Mouse (Mus musculus) liver, embryonic 12.5 days (tissue): ENCODE measurements around the gene Fnip2. TPM values are rescaled to one million over a fixed set of nuclear protein-coding genes. Genes with fewer than 3 reads are reported as not detected.

ENCODE experiments used
- ATAC-seq: fragments of 200-750 bp; cut with Nextera tagmentation; 2 replicates; pipeline ENCODE4 v1.8.0; 2017; ENCODE audit warnings: moderate number of reproducible peaks, mild to moderate bottlenecking, moderate library complexity
- H3K27ac ChIP-seq: fragments of 300-500 bp; sonication (generic); 2 replicates; pipeline ENCODE4 v1.5.1; 2016; ENCODE audit warnings: mild to moderate bottlenecking
- H3K27me3 ChIP-seq: fragments of 300-500 bp; sonication (generic); replicated peaks from 2 replicates; pipeline ENCODE4 v1.6.1; 2016; ENCODE audit warnings: mild to moderate bottlenecking, moderate library complexity
- H3K36me3 ChIP-seq: fragments of 300-500 bp; sonication (generic); 2 replicates; pipeline ENCODE4 v1.6.1; 2016; ENCODE audit warnings: mild to moderate bottlenecking, moderate library complexity
- H3K4me1 ChIP-seq: fragments of 300-500 bp; sonication (generic); 2 replicates; pipeline ENCODE4 v1.6.1; 2016
- H3K4me2 ChIP-seq: fragments of 300-500 bp; sonication (generic); 2 replicates; pipeline ENCODE4 v1.6.1; 2016; ENCODE audit warnings: mild to moderate bottlenecking, moderate library complexity
- H3K4me3 ChIP-seq: fragments of 300-500 bp; sonication (generic); 2 replicates; pipeline ENCODE4 v1.5.1; 2016; ENCODE audit warnings: mild to moderate bottlenecking, moderate library complexity
- H3K9ac ChIP-seq: fragments of 300-500 bp; sonication (generic); 2 replicates; pipeline ENCODE4 v1.6.1; 2016; ENCODE audit warnings: mild to moderate bottlenecking, moderate library complexity
- H3K9me3 ChIP-seq: fragments of 300-500 bp; sonication (generic); replicated peaks from 2 replicates; pipeline ENCODE4 v1.6.1; 2016; ENCODE audit warnings: mild to moderate bottlenecking, moderate library complexity
- WGBS: fragments of 180-500 bp; shearing (Covaris S2); methylation state at CpG from one replicate; pipeline ENCODE4 v1.1.7; 2016; ENCODE audit not compliant: insufficient replicate concordance; 5-methylcytosine and 5-hydroxymethylcytosine counted together
- polyA plus RNA-seq: library from polyadenylated mRNA; unstranded; fragments of >200 nt; fragmentation: Nextera tagmentation; extraction: Ambion mirVana; gene quantifications from 2 replicates; pipeline ENCODE4 v1.2.1, GENCODE M21; 2016

Gene Fnip2
- polyA plus RNA-seq, 1 experiment from 2014 or later, result 8.3 TPM

DNA sequence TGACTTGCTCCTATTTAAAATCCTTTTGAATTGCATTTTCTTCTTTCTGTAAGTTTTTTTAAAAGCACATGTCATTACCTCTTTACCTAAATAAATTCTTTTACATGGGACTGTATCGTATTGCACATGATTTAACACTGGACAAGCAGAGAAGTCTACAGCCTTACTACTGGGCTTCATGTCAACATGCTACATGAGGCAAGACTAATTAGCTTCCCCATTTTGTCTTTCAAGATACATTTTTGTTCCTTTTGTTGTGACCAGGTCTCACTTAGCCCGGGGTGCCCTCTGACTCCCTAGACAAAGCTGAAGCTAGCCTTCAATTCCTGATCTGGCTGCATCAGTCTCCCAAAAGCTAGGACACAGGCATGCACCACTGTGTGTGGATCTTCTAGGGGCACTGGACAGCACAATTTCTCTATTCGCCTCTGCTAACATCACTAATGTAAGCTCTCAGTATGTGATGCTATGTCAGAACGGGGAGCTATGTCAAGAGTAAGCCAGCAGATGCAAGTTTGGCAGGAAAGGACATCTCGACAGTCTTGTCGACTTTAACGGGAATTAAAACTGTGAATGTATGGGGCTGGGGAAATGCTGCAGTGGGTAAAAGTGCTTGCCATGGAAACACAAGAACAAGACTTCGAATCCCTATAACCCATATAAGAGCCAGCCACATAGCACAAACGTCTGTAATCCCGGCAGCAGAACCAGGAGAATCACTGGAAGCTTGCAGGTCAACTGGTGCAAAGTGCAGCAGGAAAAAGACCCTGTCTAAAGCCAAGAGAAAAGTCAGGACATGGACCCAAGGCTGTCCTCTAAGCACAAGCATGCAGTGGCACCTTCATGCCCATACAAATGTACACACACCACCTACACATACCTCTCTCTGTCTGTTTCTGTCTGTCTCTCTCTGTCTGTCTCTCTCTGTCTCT, 5.5 kb downstream of the Fnip2 start:
- H3K27me3 ChIP-seq, result no peaks in the 10 kb centered on the region
- no peak overlapping the region for H3K4me2 ChIP-seq
- ATAC-seq, result no peak
- peaks cover 13% of the 10 kb centered on the region for H3K36me3 ChIP-seq
- 80% methylated on average over 10 of the region's 10 CpGs for WGBS
- no peak overlapping the region for H3K9ac ChIP-seq
- no peaks in the 10 kb centered on the region for H3K9me3 ChIP-seq
- no peak overlapping the region for H3K4me3 ChIP-seq
- peaks cover 56% of the 10 kb centered on the region for H3K4me1 ChIP-seq
- H3K27ac ChIP-seq, result no peak overlapping the region

DNA sequence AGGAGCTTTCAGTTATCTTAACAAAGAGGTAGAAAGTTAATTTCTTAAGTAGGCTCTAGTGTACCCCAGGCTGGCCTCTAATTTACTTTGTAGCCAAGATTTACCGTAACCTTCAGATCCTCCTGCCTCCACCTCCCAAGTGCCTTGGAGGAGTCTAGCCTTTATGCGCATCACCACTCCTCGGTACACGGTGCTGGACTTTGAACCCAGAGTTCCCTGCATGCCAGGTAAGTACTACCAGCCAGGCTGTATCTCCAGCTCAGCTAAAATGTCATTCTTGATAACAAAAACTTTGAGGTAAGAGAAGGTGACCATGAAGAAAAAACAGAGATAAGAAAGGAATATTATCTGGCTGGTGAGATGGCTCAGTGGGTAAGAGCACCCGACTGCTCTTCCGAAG, 7.0 kb downstream of the Fnip2 start:
- Histone ChIP-seq H3K9me3 (no peaks in the 10 kb centered on the region), H3K27me3 (no peaks in the 10 kb centered on the region), H3K4me3 (no peak overlapping the region), H3K9ac (no peak overlapping the region), H3K4me2 (no peak overlapping the region), H3K4me1 (peaks cover 41% of the 10 kb centered on the region), H3K27ac (no peak overlapping the region), H3K36me3 (peaks cover 17% of the 10 kb centered on the region)
- ATAC-seq, result no peak
- WGBS, result 86% methylated on average over 6 of the region's 6 CpGs

DNA sequence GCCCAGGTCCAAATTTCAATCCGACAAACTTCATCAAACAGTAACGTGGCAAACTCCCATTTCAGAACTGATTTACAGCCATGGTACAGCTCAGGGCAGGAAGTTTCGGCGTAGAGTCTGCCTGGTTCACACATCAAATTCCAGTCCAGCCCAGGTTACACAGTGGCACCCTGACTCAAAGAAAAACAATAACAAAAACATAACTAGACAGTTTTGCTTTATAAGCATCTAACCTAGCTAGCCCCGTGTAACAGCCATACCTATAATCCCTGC, 7.9 kb downstream of the Fnip2 start:
- Histone ChIP-seq H3K27ac (no peak overlapping the region), H3K36me3 (peaks cover 14% of the 10 kb centered on the region; the same call in 1 of the 2 replicates), H3K27me3 (no peaks in the 10 kb centered on the region), H3K4me3 (no peak overlapping the region), H3K9me3 (no peaks in the 10 kb centered on the region), H3K4me1 (peaks cover 33% of the 10 kb centered on the region), H3K4me2 (no peak overlapping the region), H3K9ac (no peak overlapping the region)
- ATAC-seq, result no peak
- WGBS, result 75% methylated on average over 5 of the region's 5 CpGs

DNA sequence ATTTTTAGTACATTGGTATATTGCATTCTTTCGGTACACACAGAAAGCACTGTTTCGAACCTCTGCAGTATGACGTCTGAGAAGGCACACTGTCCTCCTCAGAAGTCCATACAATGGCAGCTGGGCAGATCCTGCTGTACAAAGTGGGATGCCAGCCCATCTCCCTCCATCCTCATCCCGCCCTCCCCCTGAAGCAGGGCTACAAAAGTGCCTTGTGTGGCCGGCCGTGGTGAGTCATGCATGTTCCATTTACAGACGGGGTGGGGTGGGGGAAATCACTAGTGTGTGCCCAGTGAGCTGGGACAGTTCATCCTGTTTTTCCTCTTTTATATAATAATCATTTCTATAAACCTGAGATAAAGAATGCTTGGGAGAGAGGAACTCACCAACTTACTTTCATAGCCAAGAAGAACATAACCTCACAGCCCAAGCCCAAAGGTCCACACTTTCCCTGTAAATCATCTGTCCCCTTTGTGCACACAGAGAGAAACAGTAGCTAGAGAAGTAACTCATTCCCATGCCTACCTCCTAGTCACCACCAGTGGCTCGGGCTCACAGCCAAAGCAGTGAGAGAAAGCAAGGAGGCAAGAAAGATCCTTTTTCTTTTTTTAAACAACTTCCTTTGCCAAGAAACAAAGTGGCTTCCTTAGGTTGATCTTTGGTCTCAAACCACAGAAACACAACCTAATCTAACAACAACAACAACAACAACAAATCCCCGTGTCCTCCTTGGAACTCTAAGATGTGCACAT, 8.4 kb downstream of the Fnip2 start:
- H3K9ac ChIP-seq, result no peak overlapping the region
- H3K9me3 ChIP-seq, result no peaks in the 10 kb centered on the region
- H3K4me1 ChIP-seq, result peaks cover 30% of the 10 kb centered on the region; the same call in 1 of the 2 replicates
- no peak overlapping the region for H3K4me3 ChIP-seq
- ATAC-seq, result no peak
- H3K4me2 ChIP-seq, result no peak overlapping the region
- no peaks in the 10 kb centered on the region for H3K27me3 ChIP-seq
- peaks cover 15% of the 10 kb centered on the region; the same call in 1 of the 2 replicates for H3K36me3 ChIP-seq
- WGBS, result 82% methylated on average over 9 of the region's 9 CpGs
- H3K27ac ChIP-seq, result no peak overlapping the region

DNA sequence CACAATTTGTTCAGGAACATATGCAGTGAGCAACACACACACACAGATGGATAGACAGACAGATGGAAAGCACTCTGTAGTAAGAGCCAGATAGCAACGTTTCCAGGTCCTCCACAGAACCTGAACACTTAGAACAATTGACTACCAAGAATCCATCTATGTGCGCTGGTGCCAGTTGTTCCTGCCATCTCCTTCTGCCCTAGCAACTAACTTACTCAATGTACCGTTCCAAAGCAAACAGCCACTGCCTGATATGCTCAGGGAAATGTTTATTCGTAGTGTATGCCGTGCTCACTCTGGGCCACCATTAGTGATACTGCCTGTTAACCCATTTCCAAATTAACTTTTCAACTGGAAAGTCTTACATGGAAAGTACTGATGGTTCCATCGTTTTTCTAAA, 12.5 kb downstream of the Fnip2 start:
- peaks cover 28% of the 10 kb centered on the region; the same call in 1 of the 2 replicates for H3K36me3 ChIP-seq
- no peak overlapping the region for H3K4me2 ChIP-seq
- H3K9ac ChIP-seq, result no peak overlapping the region
- 81% methylated on average over 6 of the region's 6 CpGs for WGBS
- peaks cover 29% of the 10 kb centered on the region for H3K4me1 ChIP-seq
- no peak overlapping the region for H3K27ac ChIP-seq
- no peaks in the 10 kb centered on the region for H3K27me3 ChIP-seq
- no peak for ATAC-seq
- no peaks in the 10 kb centered on the region for H3K9me3 ChIP-seq
- no peak overlapping the region for H3K4me3 ChIP-seq

DNA sequence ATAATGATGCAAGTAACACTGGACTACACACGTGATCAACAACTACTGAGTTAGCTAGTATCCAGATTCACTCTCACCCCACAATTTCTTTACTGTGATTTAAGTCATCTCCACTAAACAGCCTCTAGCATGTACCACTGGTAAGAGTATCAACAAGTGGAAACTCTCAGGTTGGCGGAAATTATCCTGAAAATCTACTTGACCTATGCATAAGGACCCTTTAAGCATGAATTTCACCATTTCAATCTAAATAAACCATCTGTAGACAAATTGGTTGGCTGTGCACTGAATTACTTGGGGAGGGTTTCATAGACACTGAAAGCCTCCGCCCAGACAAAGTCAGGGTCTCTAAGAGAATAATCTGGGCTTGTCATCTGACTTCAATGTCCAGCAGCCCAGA, 13.8 kb downstream of the Fnip2 start:
- whole genome bisulfite sequencing, result 87% methylated on average over 3 of the region's 3 CpGs
- Histone ChIP-seq H3K4me2 (no peak overlapping the region), H3K9me3 (no peaks in the 10 kb centered on the region)

DNA sequence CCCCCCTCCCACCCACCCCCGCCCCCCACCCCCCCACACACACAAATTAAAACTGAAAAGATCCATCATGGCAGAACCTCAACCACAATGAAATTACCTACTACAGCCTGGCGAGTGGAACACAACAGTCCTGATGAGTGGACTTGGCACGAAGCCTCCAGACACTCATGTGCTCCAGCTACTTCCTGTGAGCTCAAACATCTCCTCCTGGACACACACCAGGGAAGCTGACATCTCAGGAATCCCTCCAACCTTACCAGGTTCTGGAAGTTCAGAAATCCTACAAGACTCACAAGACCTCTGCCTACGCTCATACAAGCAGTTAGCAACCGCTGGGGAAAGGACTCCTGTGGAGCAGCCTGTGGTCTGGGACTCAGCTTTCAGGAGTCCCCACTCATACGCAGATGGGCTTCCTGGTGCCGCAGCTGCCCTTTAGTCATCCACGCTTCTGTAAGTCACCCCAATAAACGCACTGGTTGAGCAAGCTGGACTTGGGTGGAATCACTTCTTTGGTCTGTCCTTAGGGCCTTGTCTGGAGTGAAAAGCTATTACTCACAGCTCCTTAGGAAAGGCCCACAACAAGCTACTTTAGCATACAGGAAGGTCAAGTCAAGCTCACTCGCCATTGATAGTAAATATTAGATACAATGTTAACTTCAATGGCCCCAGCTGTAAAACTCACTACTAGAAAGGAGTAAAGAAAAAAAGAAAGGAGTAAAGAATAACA, 15.6 kb downstream of the Fnip2 start:
- no peak overlapping the region for H3K4me3 ChIP-seq
- WGBS, result 86% methylated on average over 9 of the region's 10 CpGs
- H3K36me3 ChIP-seq, result peaks cover 18% of the 10 kb centered on the region; the same call in 1 of the 2 replicates
- H3K4me1 ChIP-seq, result peaks cover 29% of the 10 kb centered on the region
- no peaks in the 10 kb centered on the region for H3K27me3 ChIP-seq
- H3K4me2 ChIP-seq, result no peak overlapping the region
- no peak overlapping the region for H3K27ac ChIP-seq
- no peaks in the 10 kb centered on the region for H3K9me3 ChIP-seq
- no peak for ATAC-seq
- H3K9ac ChIP-seq, result no peak overlapping the region

More for the DNA sequence above, 13.8 kb downstream of the Fnip2 start:
- no peak for ATAC-seq
- H3K4me3 ChIP-seq, result no peak overlapping the region
- H3K27ac ChIP-seq, result no peak overlapping the region
- peaks cover 26% of the 10 kb centered on the region for H3K4me1 ChIP-seq
- no peaks in the 10 kb centered on the region for H3K27me3 ChIP-seq
- no peak overlapping the region for H3K9ac ChIP-seq
- peaks cover 23% of the 10 kb centered on the region; the same call in 1 of the 2 replicates for H3K36me3 ChIP-seq

DNA sequence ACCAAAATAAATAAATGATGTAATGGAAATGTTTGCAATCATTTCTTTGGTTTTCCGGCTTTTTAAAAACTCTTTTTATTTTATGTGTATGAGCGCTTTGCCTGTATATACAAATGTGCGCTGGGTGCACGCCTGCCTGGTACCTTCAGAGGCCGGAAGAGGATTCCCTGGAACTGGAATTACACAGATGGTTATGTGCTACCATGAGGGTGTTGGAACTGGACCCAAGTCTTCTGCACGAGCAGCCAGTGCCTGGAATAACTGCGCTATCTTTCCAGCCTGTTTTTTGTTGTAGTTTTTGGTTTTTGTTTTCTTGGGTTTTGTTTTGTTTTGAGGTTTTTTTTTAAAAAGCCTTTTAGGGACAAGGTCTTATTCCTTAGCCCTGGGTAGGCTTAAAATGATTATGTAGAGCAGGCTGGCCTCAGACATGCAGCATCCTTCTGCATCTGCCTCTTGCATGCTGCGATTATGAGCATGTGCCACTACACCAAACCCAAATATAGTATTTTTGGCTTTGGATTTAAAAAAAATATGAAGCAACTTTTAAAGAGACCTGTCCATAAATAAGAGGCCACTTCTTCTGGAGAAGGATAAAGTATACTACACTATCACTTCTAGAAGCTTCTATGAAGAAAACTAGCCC, 17.7 kb downstream of the Fnip2 start:
- H3K9ac ChIP-seq, result no peak overlapping the region
- no peaks in the 10 kb centered on the region for H3K27me3 ChIP-seq
- no peak for ATAC-seq
- peaks cover 29% of the 10 kb centered on the region for H3K4me1 ChIP-seq
- no peak overlapping the region for H3K27ac ChIP-seq
- H3K36me3 ChIP-seq, result peaks cover 29% of the 10 kb centered on the region
- 90% methylated on average over 8 of the region's 8 CpGs for WGBS
- no peak overlapping the region for H3K4me3 ChIP-seq
- no peak overlapping the region for H3K4me2 ChIP-seq
- no peaks in the 10 kb centered on the region for H3K9me3 ChIP-seq

DNA sequence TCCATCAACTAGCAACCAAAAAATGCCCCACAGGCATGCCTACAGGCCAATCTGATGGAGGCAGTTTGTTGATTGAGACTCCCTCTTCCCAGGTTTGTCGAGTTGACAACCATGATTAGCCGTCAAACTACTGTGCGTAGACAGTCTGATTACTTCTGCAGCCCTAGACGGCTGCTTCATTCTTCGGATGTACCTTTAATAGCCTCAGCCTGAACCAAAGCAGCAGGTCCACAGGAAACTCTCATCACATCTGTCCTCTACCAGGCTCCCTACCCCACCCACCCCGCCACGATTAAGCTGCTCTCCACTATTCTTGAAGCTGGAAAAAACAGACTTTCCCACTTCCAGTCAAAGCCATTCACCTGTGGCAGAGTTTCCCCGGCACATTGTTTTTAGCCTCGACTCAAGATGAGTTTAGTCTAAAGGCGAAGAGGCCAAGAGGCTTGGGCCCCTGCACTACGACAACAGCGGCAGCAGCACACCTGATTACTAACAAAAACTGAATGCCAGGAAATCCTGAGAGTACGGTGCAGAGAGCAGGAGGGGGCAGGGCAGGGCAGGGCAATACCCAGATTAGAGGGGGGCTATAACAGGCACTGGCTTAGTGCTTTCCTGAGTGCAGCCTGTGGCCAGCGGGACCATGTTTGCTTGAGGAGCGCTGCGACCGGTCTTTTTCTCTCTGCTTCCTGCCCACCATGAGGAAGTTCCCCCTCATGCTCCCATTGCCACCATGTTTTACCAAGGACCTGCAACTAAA, 18.7 kb downstream of the Fnip2 start:
- ATAC-seq, result no peak

DNA sequence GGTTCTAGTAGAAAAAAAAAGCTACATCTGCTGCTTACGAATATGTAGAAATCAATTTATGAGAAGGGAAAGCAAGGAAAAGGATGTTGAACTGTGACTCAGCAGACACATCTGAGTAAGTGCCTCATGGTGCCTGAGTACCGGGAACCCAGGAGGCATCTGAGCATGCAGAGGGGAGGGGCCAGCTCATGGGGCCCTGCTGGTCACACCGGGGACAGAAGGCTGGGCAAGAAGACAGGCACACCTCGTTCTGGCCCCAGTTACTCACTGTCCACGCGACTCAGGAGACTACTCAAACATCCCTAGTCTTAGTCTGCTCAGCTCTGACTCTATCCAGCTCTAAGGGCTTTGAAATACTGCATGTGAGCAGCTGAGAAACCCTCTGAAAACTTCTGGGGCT, 25.0 kb downstream of the Fnip2 start:
- WGBS, result 11% methylated on average over 6 of the region's 6 CpGs
- peak overlapping the region; percentile 70 for H3K27ac ChIP-seq
- ATAC-seq, result peak; percentile 93
- H3K4me2 ChIP-seq, result peak overlapping the region; percentile 54
- H3K27me3 ChIP-seq, result no peaks in the 10 kb centered on the region
- H3K4me1 ChIP-seq, result peaks cover 48% of the 10 kb centered on the region
- no peaks in the 10 kb centered on the region for H3K9me3 ChIP-seq
- H3K36me3 ChIP-seq, result peaks cover 23% of the 10 kb centered on the region
- no peak overlapping the region for H3K4me3 ChIP-seq
- H3K9ac ChIP-seq, result peak overlapping the region; percentile 57

More for the DNA sequence above, 18.7 kb downstream of the Fnip2 start:
- H3K4me1 ChIP-seq, result peaks cover 29% of the 10 kb centered on the region
- WGBS, result 62% methylated on average over 17 of the region's 17 CpGs
- H3K4me3 ChIP-seq, result no peak overlapping the region
- no peak overlapping the region for H3K4me2 ChIP-seq
- no peak overlapping the region for H3K27ac ChIP-seq
- H3K27me3 ChIP-seq, result no peaks in the 10 kb centered on the region
- peaks cover 26% of the 10 kb centered on the region for H3K36me3 ChIP-seq
- no peak overlapping the region for H3K9ac ChIP-seq
- H3K9me3 ChIP-seq, result no peaks in the 10 kb centered on the region

DNA sequence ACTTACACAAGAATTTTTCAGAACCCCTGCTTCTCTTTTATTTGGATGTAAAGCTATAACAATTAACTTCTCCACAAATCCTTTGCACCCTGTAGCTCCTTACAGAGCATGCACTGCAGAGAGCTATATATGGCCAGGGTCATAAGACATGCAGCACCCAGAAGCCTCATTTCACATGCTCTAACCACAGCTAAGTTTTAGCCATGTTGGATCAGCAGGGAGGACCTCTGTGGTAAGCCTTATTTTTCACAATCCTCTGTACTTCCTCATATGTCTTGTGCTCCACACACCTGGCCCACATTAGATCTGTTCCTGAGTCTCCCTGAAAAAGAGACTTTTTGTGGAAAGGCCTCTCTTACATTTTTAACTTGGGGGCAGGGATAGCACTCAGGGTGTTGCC, 27.9 kb downstream of the Fnip2 start:
- H3K9ac ChIP-seq, result no peak overlapping the region
- H3K9me3 ChIP-seq, result no peaks in the 10 kb centered on the region
- no peak for ATAC-seq
- H3K4me2 ChIP-seq, result no peak overlapping the region
- no peak overlapping the region for H3K4me3 ChIP-seq
- peaks cover 8% of the 10 kb centered on the region for H3K36me3 ChIP-seq
- H3K4me1 ChIP-seq, result peaks cover 65% of the 10 kb centered on the region
- H3K27me3 ChIP-seq, result no peaks in the 10 kb centered on the region
- peak overlapping the region; percentile 20; the same call in 1 of the 2 replicates for H3K27ac ChIP-seq
